Mouse (Mus musculus): ENCODE data around the gene Camk2n1. TPM values are rescaled to one million over a fixed set of nuclear protein-coding genes. Genes with fewer than 3 reads are reported as not detected.
A peak's percentile ranks its signal among the peaks of the same experiment; 100 is the strongest.

The Camk2n1 gene
- polyA plus RNA-seq, 1 experiment from 2014 or later, result 2.7 TPM

DNA sequence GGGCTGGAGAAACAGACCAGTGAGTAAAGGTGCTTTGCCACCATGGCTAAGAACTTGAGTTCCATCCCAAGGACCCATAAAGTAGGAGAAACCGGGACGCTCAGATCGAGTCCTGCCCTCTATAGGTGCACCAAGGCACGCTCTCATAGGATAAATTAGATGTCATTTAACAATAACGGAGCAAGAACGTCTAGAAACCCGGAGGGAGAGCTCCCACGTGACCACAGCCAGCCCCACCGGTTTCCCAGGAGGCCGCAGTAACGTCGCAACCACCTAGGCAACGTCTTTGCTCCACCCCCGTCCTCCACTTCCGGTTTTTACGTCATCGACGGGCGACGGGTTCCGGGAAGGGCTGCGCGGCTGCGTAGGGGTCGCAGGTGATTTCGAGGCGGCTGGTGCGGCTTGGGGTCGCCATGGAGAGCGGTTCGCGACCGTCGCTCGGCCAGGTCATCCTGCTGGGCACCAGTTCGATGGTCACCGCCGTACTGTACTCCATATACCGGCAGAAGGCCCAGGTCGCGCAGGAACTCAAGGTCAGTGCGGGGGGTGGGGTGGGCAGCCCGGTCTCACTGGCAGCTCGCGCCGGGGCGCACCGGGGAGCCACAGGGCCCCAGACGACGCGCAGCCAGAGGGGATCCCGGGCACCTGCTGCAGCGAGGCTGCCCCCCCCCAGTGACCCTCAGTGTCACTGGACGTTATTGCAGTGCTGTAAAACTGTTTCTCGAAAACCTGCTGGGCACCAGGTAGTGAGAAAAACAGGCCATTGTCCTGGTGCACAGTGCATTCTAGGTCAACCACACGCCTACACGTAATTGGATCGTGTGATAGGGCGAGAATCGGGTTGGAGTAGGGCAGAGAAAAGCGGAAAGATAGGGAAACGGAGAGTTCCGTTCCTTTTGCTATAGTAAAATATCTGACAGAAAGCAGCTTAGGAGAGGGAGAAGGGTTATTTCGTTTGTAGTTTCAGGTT is 19.5 kb upstream of the Camk2n1 start, which contains the start of gene Mul1:
Gene Mul1, plus strand, starts transcription at position 325 of the 970 bp plus-strand sequence.
- Histone ChIP-seq H3K4me1 (ENCODE audit: control insufficient read depth, insufficient read depth, low read length) (no peaks in the 10 kb centered on the region), H3K4me3 (ENCODE audit: low read depth, low read length) (peak within 1 kb of the TSS; percentile 88), H3K27me3 (ENCODE audit: control insufficient read depth, insufficient read depth, low read length) (no peaks in the 10 kb centered on the region), H3K9ac (replicated peaks; ENCODE audit: low read length) (peak within 1 kb of the TSS; percentile 73), H3K27ac (replicated peaks; ENCODE audit: low read depth, low read length) (no peak within 1 kb of the TSS), H3K4me2 (ENCODE audit: low read depth, low read length) (peak within 1 kb of the TSS; percentile 90), H3K9me3 (replicated peaks; ENCODE audit: control insufficient read depth, low read length) (no peaks in the 10 kb centered on the region), H3K36me3 (replicated peaks; ENCODE audit: control insufficient read depth, insufficient read depth, low read depth, low read length) (no peaks in the 10 kb centered on the region; the same call in 1 of the 2 replicates)
- ATAC-seq (replicated peaks; ENCODE audit: insufficient number of reproducible peaks, low FRiP score, low TSS enrichment, low read depth), result peak; percentile 84
- peak; percentile 97 for DNase-seq (ENCODE audit: low spot score)
- 2% methylated on average over 64 of the region's 64 CpGs for WGBS

DNA sequence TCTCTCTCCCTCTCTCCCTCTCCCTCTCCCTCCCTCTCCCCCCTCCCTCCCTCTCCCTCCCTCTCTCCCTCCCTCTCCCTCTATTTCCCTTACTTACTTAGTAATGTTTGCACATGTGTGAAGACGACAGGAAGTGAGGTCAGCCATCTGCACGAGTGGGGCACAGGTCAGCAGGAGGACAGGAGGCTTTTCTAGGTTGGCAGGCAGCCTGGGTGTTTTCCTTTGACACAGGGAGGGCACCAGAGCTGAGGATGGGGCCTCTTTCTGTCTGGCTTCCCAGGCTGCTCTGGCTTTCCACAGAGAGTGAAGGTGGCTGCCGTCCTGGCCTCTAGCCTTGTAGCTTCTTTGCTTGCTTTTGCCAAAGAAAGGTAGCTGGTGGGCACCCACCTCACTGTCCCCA is 14.1 kb upstream of the Camk2n1 start:
- ATAC-seq (replicated peaks; ENCODE audit: insufficient number of reproducible peaks, low FRiP score, low TSS enrichment, low read depth) (no peak), DNase-seq (ENCODE audit: low spot score) (no peak)
- 48% methylated on average over 3 of the region's 3 CpGs for WGBS
- no peak overlapping the region for H3K4me3 ChIP-seq (ENCODE audit: low read depth, low read length)
- no peaks in the 10 kb centered on the region for H3K9me3 ChIP-seq (replicated peaks; ENCODE audit: control insufficient read depth, low read length)
- H3K27me3 ChIP-seq (ENCODE audit: control insufficient read depth, insufficient read depth, low read length), result no peaks in the 10 kb centered on the region
- no peaks in the 10 kb centered on the region for H3K4me1 ChIP-seq (ENCODE audit: control insufficient read depth, insufficient read depth, low read length)
- no peak overlapping the region for H3K4me2 ChIP-seq (ENCODE audit: low read depth, low read length)
- H3K27ac ChIP-seq (replicated peaks; ENCODE audit: low read depth, low read length), result no peak overlapping the region
- H3K9ac ChIP-seq (replicated peaks; ENCODE audit: low read length), result no peak overlapping the region
- H3K36me3 ChIP-seq (replicated peaks; ENCODE audit: control insufficient read depth, insufficient read depth, low read depth, low read length), result no peaks in the 10 kb centered on the region; the same call in none of the 2 replicates

DNA sequence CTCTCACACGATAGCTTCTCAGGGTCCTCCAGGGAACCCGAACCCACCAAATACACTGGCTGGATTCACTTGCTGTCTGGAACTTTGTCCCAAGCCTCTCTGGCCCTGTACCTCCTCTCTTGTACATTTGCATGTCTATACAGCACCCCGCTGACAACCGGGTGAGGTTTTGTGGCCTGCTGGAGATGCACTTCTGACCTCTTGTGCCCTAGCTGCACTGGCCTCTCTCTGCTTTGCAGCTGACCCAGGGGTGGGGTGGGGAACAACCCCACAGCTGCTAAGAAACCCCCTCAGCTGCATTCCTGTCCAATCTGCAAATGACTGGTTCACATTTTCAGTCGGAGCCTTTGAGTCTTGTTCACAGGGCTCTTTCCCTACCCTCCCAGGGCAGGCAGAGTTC is 9.2 kb upstream of the Camk2n1 start:
- no peaks in the 10 kb centered on the region for H3K9me3 ChIP-seq (replicated peaks; ENCODE audit: control insufficient read depth, low read length)
- H3K9ac ChIP-seq (replicated peaks; ENCODE audit: low read length), result no peak overlapping the region
- DNase-seq (ENCODE audit: low spot score) (no peak), ATAC-seq (replicated peaks; ENCODE audit: insufficient number of reproducible peaks, low FRiP score, low TSS enrichment, low read depth) (no peak)
- H3K4me2 ChIP-seq (ENCODE audit: low read depth, low read length), result no peak overlapping the region
- H3K36me3 ChIP-seq (replicated peaks; ENCODE audit: control insufficient read depth, insufficient read depth, low read depth, low read length), result no peaks in the 10 kb centered on the region; the same call in none of the 2 replicates
- no peaks in the 10 kb centered on the region for H3K4me1 ChIP-seq (ENCODE audit: control insufficient read depth, insufficient read depth, low read length)
- 19% methylated on average over 5 of the region's 5 CpGs for WGBS
- H3K4me3 ChIP-seq (ENCODE audit: low read depth, low read length), result no peak overlapping the region
- H3K27ac ChIP-seq (replicated peaks; ENCODE audit: low read depth, low read length), result no peak overlapping the region
- no peaks in the 10 kb centered on the region for H3K27me3 ChIP-seq (ENCODE audit: control insufficient read depth, insufficient read depth, low read length)

- WGBS, result 28% methylated on average over 13 of the region's 13 CpGs
- Histone ChIP-seq H3K9ac (replicated peaks; ENCODE audit: low read length) (0 out of 2 replicates have a peak overlapping the region, but pooled peaks have one; percentile 22), H3K4me2 (ENCODE audit: low read depth, low read length) (no peak overlapping the region), H3K27ac (replicated peaks; ENCODE audit: low read depth, low read length) (no peak overlapping the region), H3K9me3 (replicated peaks; ENCODE audit: control insufficient read depth, low read length) (no peaks in the 10 kb centered on the region), H3K27me3 (ENCODE audit: control insufficient read depth, insufficient read depth, low read length) (0 out of 2 replicates have a peak, but pooled peaks cover 7% of the 10 kb centered on the region), H3K4me3 (ENCODE audit: low read depth, low read length) (no peak overlapping the region), H3K36me3 (replicated peaks; ENCODE audit: control insufficient read depth, insufficient read depth, low read depth, low read length) (no peaks in the 10 kb centered on the region), H3K4me1 (ENCODE audit: control insufficient read depth, insufficient read depth, low read length) (no peaks in the 10 kb centered on the region)
- DNase-seq (ENCODE audit: low spot score), result no peak
- no peak for ATAC-seq (replicated peaks; ENCODE audit: insufficient number of reproducible peaks, low FRiP score, low TSS enrichment, low read depth)
Observed at GRCm38 (mm10) chr4:138446981-138447380, 7.1 kb upstream of the Camk2n1 start.

- no peak overlapping the region for H3K4me2 ChIP-seq (ENCODE audit: low read depth, low read length)
- no peak overlapping the region for H3K27ac ChIP-seq (replicated peaks; ENCODE audit: low read depth, low read length)
- H3K9me3 ChIP-seq (replicated peaks; ENCODE audit: control insufficient read depth, low read length), result no peaks in the 10 kb centered on the region
- H3K36me3 ChIP-seq (replicated peaks; ENCODE audit: control insufficient read depth, insufficient read depth, low read depth, low read length), result no peaks in the 10 kb centered on the region
- DNase-seq (ENCODE audit: low spot score) (peak; percentile 94), ATAC-seq (replicated peaks; ENCODE audit: insufficient number of reproducible peaks, low FRiP score, low TSS enrichment, low read depth) (peak; percentile 46; the same call in 1 of the 2 replicates)
- 0 out of 2 replicates have a peak, but pooled peaks cover 7% of the 10 kb centered on the region for H3K27me3 ChIP-seq (ENCODE audit: control insufficient read depth, insufficient read depth, low read length)
- no peak overlapping the region for H3K4me3 ChIP-seq (ENCODE audit: low read depth, low read length)
- H3K4me1 ChIP-seq (ENCODE audit: control insufficient read depth, insufficient read depth, low read length), result no peaks in the 10 kb centered on the region
- WGBS, result 3% methylated on average over 8 of the region's 8 CpGs
- H3K9ac ChIP-seq (replicated peaks; ENCODE audit: low read length), result 0 out of 2 replicates have a peak overlapping the region, but pooled peaks have one; percentile 22
Observed at GRCm38 (mm10) chr4:138447387-138447786, 6.7 kb upstream of the Camk2n1 start.

GRCm38 (mm10) chr4:138447827-138448602 is 6.1 kb upstream of the Camk2n1 start:
- 43% methylated on average over 15 of the region's 15 CpGs for WGBS
- Histone ChIP-seq H3K4me2 (ENCODE audit: low read depth, low read length) (no peak overlapping the region), H3K4me1 (ENCODE audit: control insufficient read depth, insufficient read depth, low read length) (no peaks in the 10 kb centered on the region), H3K9ac (replicated peaks; ENCODE audit: low read length) (no peak overlapping the region), H3K9me3 (replicated peaks; ENCODE audit: control insufficient read depth, low read length) (no peaks in the 10 kb centered on the region), H3K27ac (replicated peaks; ENCODE audit: low read depth, low read length) (no peak overlapping the region), H3K36me3 (replicated peaks; ENCODE audit: control insufficient read depth, insufficient read depth, low read depth, low read length) (no peaks in the 10 kb centered on the region), H3K27me3 (ENCODE audit: control insufficient read depth, insufficient read depth, low read length) (peaks cover 7% of the 10 kb centered on the region; the same call in 1 of the 2 replicates), H3K4me3 (ENCODE audit: low read depth, low read length) (no peak overlapping the region)
- DNase-seq (ENCODE audit: low spot score) (no peak), ATAC-seq (replicated peaks; ENCODE audit: insufficient number of reproducible peaks, low FRiP score, low TSS enrichment, low read depth) (no peak)

GRCm38 (mm10) chr4:138448872-138449615 is 5.1 kb upstream of the Camk2n1 start:
- Histone ChIP-seq H3K4me1 (ENCODE audit: control insufficient read depth, insufficient read depth, low read length) (peaks cover 6% of the 10 kb centered on the region), H3K36me3 (replicated peaks; ENCODE audit: control insufficient read depth, insufficient read depth, low read depth, low read length) (no peaks in the 10 kb centered on the region), H3K9ac (replicated peaks; ENCODE audit: low read length) (no peak overlapping the region), H3K27me3 (ENCODE audit: control insufficient read depth, insufficient read depth, low read length) (peaks cover 15% of the 10 kb centered on the region), H3K27ac (replicated peaks; ENCODE audit: low read depth, low read length) (no peak overlapping the region), H3K9me3 (replicated peaks; ENCODE audit: control insufficient read depth, low read length) (no peaks in the 10 kb centered on the region), H3K4me3 (ENCODE audit: low read depth, low read length) (no peak overlapping the region), H3K4me2 (ENCODE audit: low read depth, low read length) (no peak overlapping the region)
- ATAC-seq (replicated peaks; ENCODE audit: insufficient number of reproducible peaks, low FRiP score, low TSS enrichment, low read depth) (no peak), DNase-seq (ENCODE audit: low spot score) (no peak)
- 56% methylated on average over 7 of the region's 7 CpGs for WGBS
